Mouse (Mus musculus): Measurements from ENCODE around the gene Rgl2.

DNA sequence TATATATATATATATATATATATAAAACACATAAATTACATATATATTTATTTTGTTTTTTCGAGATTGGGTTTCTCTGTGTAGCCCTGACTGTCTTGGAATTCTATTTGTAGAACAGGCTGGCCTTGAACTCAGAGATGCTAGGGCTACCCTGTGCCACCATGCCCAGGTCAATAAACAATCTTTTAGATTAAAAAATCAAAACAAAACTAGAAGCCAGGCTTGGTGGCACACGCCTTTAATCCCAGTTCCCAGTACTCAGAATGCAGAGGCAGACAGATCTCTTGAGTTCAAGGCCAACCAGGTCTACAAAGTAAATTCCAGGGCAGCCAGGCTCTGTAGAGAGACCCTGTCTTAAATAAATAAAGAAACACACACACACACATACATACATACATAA, 38.0 kb upstream of the Rgl2 start:
- TF ChIP-seq TAL1 (IDR thresholded peaks at IDR 0.05; ENCODE audit: low read length) (no peak), GATA1 (IDR thresholded peaks at IDR 0.05; ENCODE audit: low read length) (no peak)
